Mouse (Mus musculus) yolk sac, embryonic 10.5 days (tissue): ENCODE data around the gene Morc3.

Source experiments
- DNase-seq: peaks from one replicate; pipeline ENCODE4 v3.0.0-alpha.2; 2017; ENCODE audit warnings: low spot score

Gene Morc3

DNA sequence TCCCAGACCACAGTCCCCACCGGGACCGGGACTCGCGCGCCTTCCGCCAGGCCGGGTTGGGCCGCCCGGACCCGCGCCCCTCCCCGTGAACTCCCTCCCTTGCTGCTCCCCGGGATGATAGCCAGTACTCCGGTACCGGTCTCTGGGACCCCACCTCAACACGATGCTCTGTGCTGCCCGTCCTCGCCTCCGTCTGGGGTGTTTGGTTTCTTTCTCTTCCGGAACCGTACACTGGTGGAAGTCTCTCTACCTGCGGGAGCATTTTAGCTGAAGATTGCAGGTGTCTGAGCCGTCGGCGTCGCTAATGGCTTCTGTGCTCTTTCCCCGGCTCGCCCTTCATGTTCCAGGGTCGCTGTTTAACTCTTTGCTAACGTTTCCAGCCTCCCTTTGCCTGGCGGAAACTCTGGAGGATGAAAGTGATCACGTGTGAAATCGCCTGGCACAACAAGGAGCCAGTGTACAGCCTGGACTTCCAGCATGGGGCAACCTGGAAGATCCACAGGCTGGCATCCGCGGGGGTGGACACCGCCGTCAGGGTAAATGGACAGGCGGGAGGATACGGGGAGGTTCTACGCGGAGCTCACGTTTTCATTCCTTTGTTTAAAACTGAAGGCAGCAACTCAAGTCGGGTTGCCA is 52.3 kb downstream of the Morc3 start:
- no peak for DNase-seq

GRCm38 (mm10) chr16:93884722-93885113 is 52.8 kb downstream of the Morc3 start:
- no peak for DNase-seq

DNA sequence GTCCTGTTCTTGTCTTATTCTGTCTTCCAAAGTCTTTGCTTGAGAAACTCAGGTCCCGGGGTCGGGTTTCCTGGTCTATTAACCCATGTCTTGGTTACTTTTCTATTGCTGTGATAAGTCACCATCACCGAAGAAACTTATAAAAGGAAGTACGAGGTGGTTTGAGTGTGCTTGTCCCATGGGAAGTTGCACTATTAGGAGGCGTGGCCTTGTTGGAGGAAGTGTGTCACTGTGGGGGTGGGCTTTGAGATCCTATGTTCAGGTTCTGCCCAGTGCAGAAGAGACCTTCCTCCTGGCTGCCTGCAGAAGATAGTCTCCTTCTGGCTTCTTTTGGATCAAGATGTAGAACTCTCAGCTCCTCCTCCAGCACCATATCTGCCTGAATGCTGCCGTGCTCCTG is 56.6 kb downstream of the Morc3 start:
- DNase-seq = no peak

- DNase-seq = no peak
These were observed 59.2 kb downstream of the Morc3 start for GRCm38 (mm10) chr16:93890948-93891604.

DNA sequence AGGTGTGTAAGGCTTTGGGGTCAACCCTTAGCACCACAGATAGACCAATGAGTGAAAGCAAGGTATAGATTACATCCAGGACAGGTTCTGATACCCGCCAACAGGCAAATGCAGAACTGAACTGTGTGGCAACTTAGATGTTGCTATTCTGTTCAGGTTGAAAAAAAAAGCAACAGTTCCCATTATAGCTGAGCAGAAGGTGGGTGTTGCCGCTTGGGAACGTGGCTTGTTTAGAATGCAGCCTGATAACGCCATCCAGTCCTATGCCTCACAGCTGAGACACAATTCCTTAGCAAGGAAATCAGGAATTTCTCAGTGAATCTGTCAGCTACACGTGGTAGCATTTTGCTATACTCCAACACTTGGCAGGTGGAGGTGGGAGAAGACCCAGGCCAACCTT is 61.4 kb downstream of the Morc3 start:
- no peak for DNase-seq

DNA sequence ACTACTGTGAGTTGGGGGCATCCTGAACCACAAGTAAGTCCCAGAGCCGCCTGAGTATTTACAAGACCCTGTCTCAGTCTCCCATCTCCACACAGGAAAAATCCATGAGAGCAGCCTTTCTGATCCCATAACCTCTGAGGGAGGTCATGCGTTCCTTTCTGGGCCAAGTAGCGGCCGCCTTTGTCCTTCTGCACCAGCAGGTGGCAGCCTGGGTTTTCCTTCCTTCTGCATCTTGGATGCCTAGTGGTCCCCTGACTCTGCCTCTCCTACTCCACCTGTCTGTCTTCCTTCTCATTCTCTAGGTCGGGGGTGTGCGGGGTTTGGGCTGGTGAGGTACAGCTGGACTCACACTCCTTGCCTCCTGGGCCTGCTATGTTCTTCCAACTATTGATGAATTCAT is 71.1 kb downstream of the Morc3 start:
- DNase-seq = no peak

GRCm38 (mm10) chr16:93906156-93907014 is 74.5 kb downstream of the Morc3 start:
- DNase-seq = peak; percentile 45

GRCm38 (mm10) chr16:93907761-93908160 is 75.8 kb downstream of the Morc3 start:
- DNase-seq = no peak

- DNase-seq = no peak
These were observed 76.3 kb downstream of the Morc3 start for GRCm38 (mm10) chr16:93908196-93908595.

- no peak for DNase-seq
These were observed 78.0 kb downstream of the Morc3 start for GRCm38 (mm10) chr16:93909936-93910335.

DNA sequence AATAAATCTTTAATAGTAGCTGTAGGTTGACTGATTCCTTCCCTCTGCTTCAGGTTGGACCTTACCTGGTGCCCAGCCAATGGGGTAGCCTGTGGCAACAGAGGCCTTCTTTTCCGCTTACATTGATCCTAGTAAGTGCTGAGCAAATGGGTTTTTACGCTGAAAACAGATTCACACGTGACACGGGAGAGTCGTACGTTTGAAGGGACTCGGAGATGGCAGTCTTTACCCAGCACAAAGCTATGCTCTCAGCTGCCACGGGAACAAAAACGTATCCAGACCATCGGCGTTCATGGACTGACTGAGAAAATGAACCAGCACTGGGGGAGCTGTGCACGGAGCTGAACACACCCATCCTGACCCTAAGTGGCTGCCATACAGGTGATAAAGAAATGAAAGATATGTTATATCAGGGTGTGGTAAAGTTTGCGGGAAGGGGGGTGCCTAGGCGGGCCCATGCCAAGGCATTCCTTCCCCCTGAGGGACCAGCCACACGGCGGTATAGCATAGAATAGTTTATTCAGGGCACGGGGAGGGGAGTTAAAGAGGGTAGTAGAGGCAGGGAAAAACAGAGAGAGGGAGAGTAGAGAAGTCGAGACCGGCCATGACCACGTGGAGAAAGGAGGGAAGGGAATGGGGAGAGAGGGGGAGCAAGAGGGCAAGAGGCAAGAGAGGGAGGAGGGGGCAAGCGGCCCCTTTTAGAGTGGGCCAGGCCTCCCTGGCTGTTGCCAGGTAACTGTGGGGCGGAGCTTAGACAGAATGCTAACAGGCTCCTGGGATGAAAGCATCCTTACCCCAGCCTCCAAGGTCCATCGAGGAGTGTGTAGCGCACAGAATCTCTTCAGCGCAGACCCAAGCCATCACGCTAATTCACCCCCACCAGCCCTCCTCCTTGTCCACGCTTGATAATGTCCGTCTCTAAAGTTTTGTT is 79.1 kb downstream of the Morc3 start:
- no peak for DNase-seq

DNA sequence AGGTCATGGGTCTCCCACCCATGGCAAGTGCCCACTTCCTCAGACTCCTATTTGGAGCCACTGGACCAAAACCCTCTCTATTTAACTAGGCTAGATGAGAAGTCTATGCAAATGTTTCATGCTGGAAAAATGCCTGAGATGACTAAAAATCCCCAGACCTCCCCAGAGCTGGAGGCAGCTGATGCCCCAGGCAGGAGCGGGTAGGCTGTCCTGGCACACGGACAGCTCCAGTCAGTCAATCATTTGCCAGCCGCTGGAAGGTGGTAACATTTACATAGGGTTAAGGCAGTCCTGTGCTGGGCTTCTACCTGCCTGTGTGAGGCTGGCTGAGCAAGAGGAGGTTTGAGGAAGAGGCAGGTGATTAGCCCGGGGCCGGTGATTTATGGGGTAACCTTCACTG is 80.2 kb downstream of the Morc3 start:
- no peak for DNase-seq

DNA sequence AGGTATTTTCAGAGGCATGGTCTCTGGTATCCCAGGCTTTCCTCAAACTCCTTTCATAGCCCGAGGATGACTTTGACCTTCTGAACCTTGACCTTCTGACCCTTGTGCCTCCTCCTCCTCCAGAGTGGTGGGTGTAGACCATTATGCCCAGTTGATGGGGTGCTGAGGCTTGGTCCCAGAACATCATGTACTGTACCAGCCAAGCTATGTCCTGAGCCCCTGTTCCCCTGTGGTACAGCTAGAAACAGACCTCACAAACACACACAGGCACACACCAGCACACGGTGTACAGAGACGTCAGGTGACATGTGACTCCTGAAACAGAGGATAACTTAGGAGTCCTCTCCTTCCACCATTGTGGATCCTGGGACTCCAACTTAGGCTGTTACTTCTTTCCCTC is 80.9 kb downstream of the Morc3 start:
- DNase-seq = no peak

DNA sequence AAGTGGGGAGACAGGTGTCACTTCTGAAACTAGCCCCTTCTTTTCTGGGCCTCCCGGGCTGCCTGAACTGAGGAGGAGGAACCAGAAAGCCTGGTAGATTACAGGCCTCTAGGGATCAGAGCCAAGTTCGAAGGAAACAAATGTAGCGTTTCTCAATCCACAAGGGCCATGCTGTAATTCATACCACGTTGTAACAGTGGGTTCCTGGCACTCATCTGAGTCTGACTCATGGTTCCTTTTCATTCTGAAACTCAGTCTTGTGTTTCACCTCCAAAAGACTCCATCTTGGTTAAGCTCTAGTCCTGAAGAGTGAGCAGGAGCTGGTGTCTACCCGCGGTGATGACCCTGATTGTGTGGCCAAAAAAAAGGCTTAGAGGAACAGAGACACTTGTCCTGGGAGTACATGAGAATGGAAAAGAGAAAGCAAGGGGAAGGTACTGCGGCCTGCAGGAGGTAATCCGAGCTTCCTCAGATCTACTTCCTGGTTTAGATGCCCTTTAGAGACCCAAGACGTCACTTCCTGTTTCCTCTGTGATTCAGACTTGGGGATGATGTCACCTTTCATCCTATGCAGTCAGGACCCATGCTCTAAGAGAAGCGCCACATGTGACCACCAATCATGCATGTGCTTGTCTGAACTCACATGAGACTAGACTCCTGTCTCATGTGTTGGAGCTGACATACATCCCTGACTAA is 82.1 kb downstream of the Morc3 start:
- no peak for DNase-seq

GRCm38 (mm10) chr16:93915338-93915849 is 83.5 kb downstream of the Morc3 start:
- no peak for DNase-seq

- peak; percentile 85 for DNase-seq
These were observed 86.1 kb downstream of the Morc3 start for GRCm38 (mm10) chr16:93917712-93918678.

DNA sequence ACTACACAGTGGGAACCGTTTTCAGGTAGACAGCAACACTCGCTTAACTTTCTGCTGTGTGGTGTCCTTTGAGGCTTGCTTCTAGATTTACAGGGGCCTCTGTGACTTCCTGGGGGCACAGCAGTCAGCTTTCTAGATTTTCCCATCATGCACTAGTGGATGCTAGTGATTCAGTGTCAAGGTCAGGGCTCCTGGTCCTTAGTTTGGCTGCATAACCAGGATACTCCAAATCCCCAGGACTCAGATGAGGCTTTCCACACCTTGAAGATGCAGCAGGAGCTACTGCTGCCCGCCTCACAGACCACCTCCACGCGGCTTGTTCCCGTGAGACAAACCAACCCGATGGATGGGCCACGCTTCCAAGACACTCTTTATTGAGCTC is 86.7 kb downstream of the Morc3 start:
- no peak for DNase-seq

DNA sequence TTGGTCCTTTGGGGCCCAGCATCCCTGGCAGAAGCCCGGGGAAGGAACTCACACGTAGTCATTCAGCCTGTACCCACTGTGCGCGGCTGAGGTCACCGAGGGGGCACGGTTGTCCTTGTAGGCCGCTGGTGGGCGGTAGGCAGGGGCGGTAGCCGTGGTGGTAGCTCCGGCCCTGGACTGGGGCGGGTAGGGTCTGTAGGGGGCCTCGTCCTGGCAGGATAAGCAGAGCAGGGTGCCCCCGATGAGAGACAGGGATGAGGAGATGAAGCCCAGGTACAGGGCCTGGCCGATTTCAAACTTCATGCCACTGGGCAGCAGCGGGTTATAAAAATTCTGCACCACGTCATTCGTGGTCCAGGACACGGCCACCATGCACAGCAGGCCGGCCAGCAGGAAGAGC is 87.3 kb downstream of the Morc3 start:
- DNase-seq = no peak

DNA sequence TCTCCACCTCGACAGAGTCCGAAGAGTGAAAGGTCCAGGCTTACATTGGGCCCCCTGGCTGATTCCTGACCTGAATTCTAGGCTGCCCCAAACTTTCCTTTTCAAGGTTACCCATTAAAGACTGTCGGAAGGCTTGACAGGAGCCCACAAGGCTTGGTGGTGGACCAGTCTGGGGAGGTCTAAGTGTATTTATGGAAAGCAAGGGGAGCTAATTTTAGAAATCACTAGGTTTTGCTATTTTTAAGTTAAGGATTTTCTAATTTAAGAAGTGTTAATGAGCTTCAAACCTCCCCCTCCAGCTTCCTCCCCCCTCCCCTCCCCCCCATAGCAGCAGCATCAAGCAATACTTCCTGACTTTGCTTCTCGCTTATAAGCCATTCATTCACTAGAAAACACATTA is 88.8 kb downstream of the Morc3 start:
- no peak for DNase-seq

GRCm38 (mm10) chr16:93922835-93923389 is 91.0 kb downstream of the Morc3 start:
- DNase-seq = no peak
